Mouse (Mus musculus): ENCODE data around the gene Wfdc10. TPM values are rescaled to one million over a fixed set of nuclear protein-coding genes. Genes with fewer than 3 reads are reported as not detected.
"Not testable (repeated sequence)": the region's sequence is repeated elsewhere in the genome, so short reads cannot be mapped to it uniquely, and the experiment has no call there.

Wfdc10 gene
- not detected in 3 replicates for total RNA-seq (2017)

- ATAC-seq (replicated peaks; ENCODE audit: insufficient number of reproducible peaks, low FRiP score, low TSS enrichment, poor library complexity, severe bottlenecking), result peak; percentile 79
Measured at GRCm38 (mm10) chr2:164655858-164656257, at the start of gene Wfdc10. TSS of gene Wfdc10 (plus strand) at chr2:164656046.

GRCm38 (mm10) chr2:164608781-164609180 is 47.1 kb upstream of the Wfdc10 start:
- no peak for ATAC-seq (replicated peaks; ENCODE audit: insufficient number of reproducible peaks, low FRiP score, low TSS enrichment, poor library complexity, severe bottlenecking)

- ATAC-seq (replicated peaks; ENCODE audit: insufficient number of reproducible peaks, low FRiP score, low TSS enrichment, poor library complexity, severe bottlenecking), result not testable (repeated sequence)
Measured at GRCm38 (mm10) chr2:164613471-164613870, 42.4 kb upstream of the Wfdc10 start, which contains the start of the genes Wfdc6b and Wfdc8. TSS of gene Wfdc6b (plus strand) at chr2:164613522. TSS of gene Wfdc8 (minus strand) at chr2:164613626.

- ATAC-seq (replicated peaks; ENCODE audit: insufficient number of reproducible peaks, low FRiP score, low TSS enrichment, poor library complexity, severe bottlenecking), result no peak
Measured at GRCm38 (mm10) chr2:164615386-164615785, 40.5 kb upstream of the Wfdc10 start.

GRCm38 (mm10) chr2:164619050-164619449 is 36.8 kb upstream of the Wfdc10 start:
- no peak for ATAC-seq (replicated peaks; ENCODE audit: insufficient number of reproducible peaks, low FRiP score, low TSS enrichment, poor library complexity, severe bottlenecking)

GRCm38 (mm10) chr2:164621775-164622174 is 34.1 kb upstream of the Wfdc10 start:
- ATAC-seq (replicated peaks; ENCODE audit: insufficient number of reproducible peaks, low FRiP score, low TSS enrichment, poor library complexity, severe bottlenecking), result no peak

- ATAC-seq (replicated peaks; ENCODE audit: insufficient number of reproducible peaks, low FRiP score, low TSS enrichment, poor library complexity, severe bottlenecking), result no peak
Measured at GRCm38 (mm10) chr2:164635266-164635665, 20.6 kb upstream of the Wfdc10 start.

- no peak for ATAC-seq (replicated peaks; ENCODE audit: insufficient number of reproducible peaks, low FRiP score, low TSS enrichment, poor library complexity, severe bottlenecking)
Measured at GRCm38 (mm10) chr2:164638696-164639095, 17.1 kb upstream of the Wfdc10 start, which contains the start of gene Wfdc16. TSS of gene Wfdc16 (minus strand) at chr2:164638796.

- peak; percentile 95 for ATAC-seq (replicated peaks; ENCODE audit: insufficient number of reproducible peaks, low FRiP score, low TSS enrichment, poor library complexity, severe bottlenecking)
Measured at GRCm38 (mm10) chr2:164641129-164641528, 14.7 kb upstream of the Wfdc10 start.

- ATAC-seq (replicated peaks; ENCODE audit: insufficient number of reproducible peaks, low FRiP score, low TSS enrichment, poor library complexity, severe bottlenecking), result no peak
Measured at GRCm38 (mm10) chr2:164641881-164642673, 13.8 kb upstream of the Wfdc10 start.

GRCm38 (mm10) chr2:164656483-164656882 is 637 bp downstream of the Wfdc10 start, which contains the start of gene Wfdc9:
TSS of gene Wfdc9 (minus strand) at chr2:164656583.
- ATAC-seq (replicated peaks; ENCODE audit: insufficient number of reproducible peaks, low FRiP score, low TSS enrichment, poor library complexity, severe bottlenecking), result no peak

GRCm38 (mm10) chr2:164664851-164665250 is 9.0 kb downstream of the Wfdc10 start:
- ATAC-seq (replicated peaks; ENCODE audit: insufficient number of reproducible peaks, low FRiP score, low TSS enrichment, poor library complexity, severe bottlenecking), result no peak

- ATAC-seq (replicated peaks; ENCODE audit: insufficient number of reproducible peaks, low FRiP score, low TSS enrichment, poor library complexity, severe bottlenecking), result no peak
Measured at GRCm38 (mm10) chr2:164670261-164670660, 14.4 kb downstream of the Wfdc10 start.

GRCm38 (mm10) chr2:164670938-164671337 is 15.1 kb downstream of the Wfdc10 start:
- no peak for ATAC-seq (replicated peaks; ENCODE audit: insufficient number of reproducible peaks, low FRiP score, low TSS enrichment, poor library complexity, severe bottlenecking)

- ATAC-seq (replicated peaks; ENCODE audit: insufficient number of reproducible peaks, low FRiP score, low TSS enrichment, poor library complexity, severe bottlenecking), result no peak
Measured at GRCm38 (mm10) chr2:164673987-164674386, 18.1 kb downstream of the Wfdc10 start, which contains the start of gene Wfdc11. TSS of gene Wfdc11 (minus strand) at chr2:164674087.

- no peak for ATAC-seq (replicated peaks; ENCODE audit: insufficient number of reproducible peaks, low FRiP score, low TSS enrichment, poor library complexity, severe bottlenecking)
Measured at GRCm38 (mm10) chr2:164676103-164676502, 20.3 kb downstream of the Wfdc10 start.

- no peak for ATAC-seq (replicated peaks; ENCODE audit: insufficient number of reproducible peaks, low FRiP score, low TSS enrichment, poor library complexity, severe bottlenecking)
Measured at GRCm38 (mm10) chr2:164676916-164677685, 21.3 kb downstream of the Wfdc10 start.

- ATAC-seq (replicated peaks; ENCODE audit: insufficient number of reproducible peaks, low FRiP score, low TSS enrichment, poor library complexity, severe bottlenecking), result peak; percentile 68; the same call in 1 of the 2 replicates
Measured at GRCm38 (mm10) chr2:164678848-164679625, 23.2 kb downstream of the Wfdc10 start.

GRCm38 (mm10) chr2:164679906-164680305 is 24.1 kb downstream of the Wfdc10 start:
- 0 out of 2 replicates have a peak, but pooled peaks have one; percentile 31 for ATAC-seq (replicated peaks; ENCODE audit: insufficient number of reproducible peaks, low FRiP score, low TSS enrichment, poor library complexity, severe bottlenecking)

Data from monocyte, adult 5-6 weeks (primary cell).